Mouse (Mus musculus) G1E (cell line): ENCODE data around the gene Odr4.

Experiments used
- CTCF ChIP-seq: IDR thresholded peaks from 2 replicates; pipeline ENCODE4 v1.5.1; 2012; ENCODE audit warnings: low read depth, low read length, inconsistent platforms, mixed read lengths
- GATA1 ChIP-seq: IDR thresholded peaks from 2 replicates; pipeline ENCODE4 v1.6.1; 2012; ENCODE audit warnings: borderline replicate concordance, low read length, inconsistent platforms, mixed read lengths
- GATA2 ChIP-seq: IDR thresholded peaks from 2 replicates; pipeline ENCODE4 v1.6.1; 2012; ENCODE audit warnings: low read depth, low read length, inconsistent platforms, borderline replicate concordance
- POLR2AphosphoS5 ChIP-seq: IDR thresholded peaks from 2 replicates; pipeline ENCODE4 v1.6.1; 2012; ENCODE audit warnings: low read depth, low read length, inconsistent platforms; ENCODE audit not compliant: insufficient replicate concordance
- TAL1 ChIP-seq: conservative IDR thresholded peaks from 2 replicates; pipeline ENCODE4 v1.6.1; 2012; ENCODE audit warnings: low read depth, low read length, inconsistent platforms, mixed read lengths

DNA sequence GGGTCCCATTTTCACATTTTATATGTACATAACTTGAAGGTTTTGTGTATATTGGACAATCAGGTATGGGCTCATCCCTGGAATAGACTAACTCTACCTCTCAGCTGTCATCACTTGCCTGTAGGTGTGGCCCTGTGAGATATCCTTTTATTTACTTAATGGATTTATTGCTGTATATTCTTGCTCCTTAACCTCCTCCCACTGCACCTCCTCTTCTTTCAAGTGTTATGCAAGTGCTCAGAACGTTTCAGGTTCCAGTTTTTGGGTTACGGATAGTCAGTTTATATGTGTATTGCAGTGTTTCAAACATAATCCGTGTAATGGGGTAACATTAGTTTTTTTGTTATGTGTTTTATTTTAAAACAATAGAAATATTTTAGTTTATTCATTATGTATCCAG lies 45.8 kb upstream of the Odr4 start:
- no peak for TF ChIP-seq CTCF
- TF ChIP-seq GATA1 = no peak
- no peak for TF ChIP-seq GATA2
- TF ChIP-seq TAL1 = no peak
- TF ChIP-seq POLR2AphosphoS5 = no peak
